Mouse (Mus musculus) megakaryocyte-erythroid progenitor cell, adult 5-6 weeks (primary cell): ENCODE measurements around the gene Sfxn1. TPM values are rescaled to one million over a fixed set of nuclear protein-coding genes. Genes with fewer than 3 reads are reported as not detected.

Experiments
- ATAC-seq: replicated peaks from 2 replicates; pipeline ENCODE4 v1.8.0; 2016; ENCODE audit warnings: mild to moderate bottlenecking, inconsistent platforms; ENCODE audit not compliant: severe bottlenecking, poor library complexity, low FRiP score, low TSS enrichment
- total RNA-seq, 2 experiments: library from RNA; stranded (forward) in 1 of 2; stranded (reverse) in 1 of 2; fragments of 200-1000, 215-1000 nt in 1 of 2; fragments of >200 nt in 1 of 2; fragmentation: Nextera tagmentation in 1 of 2; gene quantifications; 2 replicates each; pipeline ENCODE4 v1.2.3; 2014 to 2017

Gene Sfxn1
- total RNA-seq (2014; fragmentation: Nextera tagmentation) = 178 and 185 TPM in 2 replicates
- total RNA-seq (2017) = 111 and 153 TPM in 2 replicates

DNA sequence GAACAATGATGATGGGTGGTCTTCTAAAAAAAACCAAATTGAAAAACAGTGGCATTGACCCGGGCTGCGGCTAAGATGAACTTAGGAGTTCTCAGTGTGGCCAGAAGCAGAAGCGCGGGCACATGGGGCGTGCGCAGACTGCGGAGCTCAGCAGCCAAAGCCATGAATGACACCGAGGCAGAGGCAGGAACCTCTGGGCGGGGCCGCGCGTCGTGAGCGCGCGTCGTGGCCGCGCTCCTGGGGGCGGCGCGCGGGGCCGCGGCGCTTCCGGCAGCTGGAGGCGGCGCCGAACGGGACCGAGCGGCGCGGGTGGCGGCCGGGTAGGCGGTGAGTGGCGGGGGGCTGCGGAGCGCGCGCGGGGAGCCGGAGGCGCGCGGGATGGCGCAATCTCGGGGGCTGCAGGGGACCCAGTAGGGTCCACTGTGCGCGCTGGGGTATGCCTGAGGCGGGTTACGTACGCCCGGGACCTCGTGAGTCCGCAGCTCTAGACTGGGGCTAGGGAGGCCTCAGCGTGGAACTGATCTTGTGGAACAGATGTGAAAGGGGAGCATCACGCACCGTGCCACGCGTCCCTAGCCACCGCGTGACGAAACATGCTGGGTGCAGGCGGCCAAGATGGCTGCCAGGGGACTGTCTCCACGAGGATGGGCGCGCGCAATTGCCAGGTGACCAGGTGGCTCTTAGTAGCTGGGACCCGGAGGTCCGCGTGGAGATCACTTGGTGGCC is at the start of gene Sfxn1:
Gene Sfxn1, plus strand, starts transcription at position 264 of the 726 bp plus-strand sequence.
- peak; percentile 72 for ATAC-seq

DNA sequence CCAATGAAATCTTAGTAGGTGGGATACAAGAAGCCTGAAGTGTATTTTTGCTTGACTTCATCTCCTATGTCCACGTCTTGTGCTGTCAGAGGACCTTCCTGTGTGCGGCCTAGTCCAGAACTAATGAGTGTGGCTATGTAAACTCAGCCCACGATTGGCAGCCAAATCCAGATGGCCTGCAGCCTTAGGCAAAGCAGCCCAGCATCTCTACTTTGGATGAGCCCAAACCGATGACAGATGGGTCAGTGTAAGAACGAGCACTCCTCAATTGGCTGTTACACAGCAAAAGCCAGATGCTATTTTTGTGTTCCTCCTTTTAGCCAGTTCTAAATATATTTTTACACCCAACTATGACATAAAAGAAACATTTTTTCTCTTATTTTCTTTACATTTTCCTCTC is 48.4 kb upstream of the Sfxn1 start:
- ATAC-seq = no peak

DNA sequence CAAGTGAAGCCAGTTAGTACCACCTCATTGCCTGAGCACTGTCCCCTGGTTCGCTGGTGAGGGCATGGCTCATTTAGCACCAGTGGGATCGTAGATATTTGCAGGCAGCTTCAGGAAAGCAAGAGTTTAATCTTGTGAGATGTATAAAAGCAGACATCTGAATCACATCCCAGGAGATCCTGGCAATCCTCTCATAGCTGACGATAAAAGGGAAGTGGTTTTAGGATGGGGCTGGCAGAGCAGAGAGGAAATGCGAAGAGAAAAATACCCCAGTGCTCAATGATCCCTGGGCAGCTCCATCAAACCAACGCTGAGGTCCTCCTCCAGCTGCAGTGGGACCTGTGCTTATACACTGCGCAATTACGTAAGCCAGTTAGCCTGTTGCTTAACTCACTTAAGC is 44.6 kb upstream of the Sfxn1 start:
- no peak for ATAC-seq

DNA sequence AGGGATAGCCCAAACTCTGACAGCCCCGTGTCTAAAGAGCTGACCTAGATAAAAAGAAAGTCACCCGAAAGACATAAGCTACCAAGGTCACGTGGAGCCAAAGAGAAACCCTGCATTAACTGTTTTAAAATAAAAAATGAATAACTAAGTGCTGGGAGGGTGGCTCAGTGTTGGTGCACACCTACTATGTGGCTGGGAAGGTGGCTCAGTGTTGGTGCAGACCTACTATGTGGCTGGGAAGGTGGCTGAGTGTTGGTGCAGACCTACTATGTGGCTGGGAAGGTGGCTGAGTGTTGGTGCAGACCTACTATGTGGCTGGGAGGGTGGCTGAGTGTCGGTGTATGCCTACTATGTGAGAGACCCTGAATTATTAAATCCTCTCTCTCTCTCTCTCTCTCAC is 38.0 kb upstream of the Sfxn1 start:
- ATAC-seq = no peak

DNA sequence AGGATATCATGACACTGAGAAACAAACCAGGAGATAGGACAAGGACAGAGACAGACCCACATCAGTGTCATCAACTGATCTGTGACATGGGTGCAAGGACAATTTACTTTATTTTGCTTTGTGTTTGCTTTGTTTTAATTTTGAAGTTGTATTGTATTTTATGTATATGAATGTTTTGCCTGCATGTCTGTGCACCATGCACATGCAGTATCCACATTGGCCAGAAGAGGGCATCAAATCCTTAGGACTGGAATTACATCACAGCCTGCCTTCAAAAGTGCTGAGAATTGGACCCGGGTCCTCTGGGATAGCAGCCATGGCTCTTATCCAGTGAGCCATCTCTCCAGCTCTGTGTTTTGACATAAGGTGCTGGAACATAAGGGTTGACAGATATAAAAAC is 36.1 kb upstream of the Sfxn1 start:
- ATAC-seq = no peak

DNA sequence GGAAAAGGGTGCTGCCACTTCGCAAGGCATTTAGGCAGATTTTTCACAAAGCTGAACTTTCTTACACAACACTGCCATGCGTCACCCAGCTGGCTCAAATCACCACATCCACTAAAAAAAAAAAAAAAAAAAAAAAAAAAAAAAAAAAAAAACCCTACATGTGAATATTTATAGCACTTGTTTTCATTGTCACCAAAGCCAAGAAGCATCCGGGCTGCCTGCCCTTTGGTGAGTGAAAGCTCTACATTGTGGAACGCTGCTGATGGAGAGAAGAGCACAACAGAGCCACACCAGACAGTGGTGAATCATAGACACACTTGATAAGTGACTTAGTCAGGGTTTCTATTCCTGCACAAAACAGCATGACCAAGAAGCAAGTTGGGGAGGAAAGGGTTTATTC is 33.7 kb upstream of the Sfxn1 start:
- no peak for ATAC-seq

DNA sequence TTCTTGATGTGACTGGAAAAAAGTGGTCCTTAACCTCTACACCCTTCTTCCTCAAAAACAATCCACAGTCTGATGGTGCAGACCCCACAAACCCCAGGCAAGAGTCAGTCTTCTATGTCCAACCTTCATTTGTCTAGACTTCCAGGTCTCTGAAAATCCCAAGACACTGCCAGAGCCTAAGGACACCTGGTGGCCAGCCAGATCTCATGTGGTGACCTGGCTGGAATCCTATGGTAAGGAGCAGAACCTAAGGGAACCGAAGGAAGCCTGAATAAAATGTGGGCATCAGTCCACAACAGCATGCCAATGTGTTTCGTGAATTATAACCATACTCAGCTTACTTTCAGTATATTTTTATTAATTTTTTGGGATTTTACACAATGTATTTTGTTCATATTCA is 31.4 kb upstream of the Sfxn1 start:
- ATAC-seq = no peak

DNA sequence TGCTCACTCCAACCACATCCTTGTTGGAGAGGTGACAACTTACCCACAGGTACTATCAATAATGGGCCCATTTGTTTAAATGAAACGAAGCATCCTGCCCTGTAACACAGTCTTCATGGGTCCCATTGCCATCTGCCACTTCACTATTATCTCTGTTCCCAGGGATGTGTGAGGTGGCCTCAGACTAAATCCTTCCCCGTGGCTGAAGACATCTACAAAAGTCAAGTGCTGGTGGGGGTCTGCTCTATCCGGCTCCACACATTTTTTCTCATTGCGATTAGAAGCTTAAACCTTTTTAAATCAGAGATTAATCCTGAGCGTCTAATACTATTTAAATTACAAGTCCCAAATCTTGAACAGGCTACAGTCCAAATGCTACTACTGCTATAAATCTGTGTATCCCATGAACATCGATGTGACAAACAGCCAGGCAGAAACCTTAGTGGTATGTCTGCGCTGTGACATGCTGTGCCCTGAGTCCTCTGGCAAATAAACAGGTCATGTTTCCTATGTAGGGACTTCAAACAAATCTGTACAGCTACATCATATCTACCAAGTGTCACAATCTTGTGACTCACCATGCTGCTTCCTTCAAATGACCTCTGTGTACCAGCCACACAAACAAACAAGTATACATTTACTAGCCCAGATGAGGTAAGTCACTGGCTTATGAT is 22.9 kb upstream of the Sfxn1 start:
- no peak for ATAC-seq

DNA sequence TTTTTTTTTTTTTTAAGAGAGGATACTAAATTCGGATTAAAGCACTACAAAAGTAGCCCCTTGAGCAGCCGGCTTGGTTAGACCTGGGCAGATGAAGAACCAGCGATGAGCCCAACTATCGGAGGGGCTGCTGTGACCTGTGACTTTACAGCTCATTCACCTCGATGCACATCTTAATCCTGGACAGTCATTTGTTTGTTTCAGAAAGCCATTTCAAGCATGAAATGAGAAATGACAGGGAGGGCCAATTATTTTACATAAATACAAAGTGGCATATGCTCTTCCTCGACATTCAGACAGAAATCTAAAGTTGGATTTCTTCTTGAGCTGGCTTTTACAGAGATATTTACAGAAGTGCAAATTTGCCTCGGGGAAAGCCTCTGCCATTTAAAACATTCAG is 20.0 kb upstream of the Sfxn1 start:
- ATAC-seq = no peak

DNA sequence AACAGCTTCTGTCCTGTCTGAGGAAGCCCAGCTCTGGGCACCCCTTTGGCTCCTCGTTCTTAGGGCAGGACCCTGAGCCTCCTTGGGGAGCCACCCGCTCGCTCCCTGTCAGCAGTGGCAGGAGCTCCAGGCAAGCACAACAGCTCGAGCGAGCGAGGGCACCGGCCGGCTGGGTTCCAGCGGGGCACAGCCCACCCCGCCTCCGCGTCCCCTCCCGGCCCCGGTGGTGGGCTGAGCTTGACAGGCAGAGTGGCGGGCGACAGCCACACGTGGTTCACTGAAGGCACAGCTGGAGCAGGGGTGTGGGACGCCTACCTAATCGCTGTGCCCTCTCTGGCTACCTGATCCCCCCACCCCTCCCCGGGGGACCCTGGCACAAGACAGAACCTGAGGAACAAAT is 16.7 kb upstream of the Sfxn1 start:
- ATAC-seq = no peak

DNA sequence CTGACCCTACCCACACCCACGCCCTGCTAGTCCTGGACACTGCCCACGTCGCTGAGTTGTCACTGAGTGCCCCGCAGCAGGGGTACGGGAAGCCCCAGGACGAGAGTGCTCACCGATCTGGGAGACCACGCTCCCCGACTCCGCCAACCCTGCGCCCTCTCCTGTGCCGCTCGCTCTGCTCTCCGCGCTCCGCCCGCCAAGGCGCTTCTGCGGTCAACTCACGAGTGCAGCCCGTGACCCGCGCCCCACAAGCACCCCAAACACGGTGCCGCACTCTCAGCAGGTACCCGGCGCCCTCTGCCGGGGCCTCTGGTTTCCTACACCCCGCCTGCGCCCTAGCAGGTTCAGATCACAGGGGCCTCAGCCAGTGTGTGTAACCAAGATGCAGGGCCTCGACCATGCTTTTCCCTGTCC is 16.2 kb upstream of the Sfxn1 start, which contains the start of gene Drd1:
Gene Drd1, minus strand, starts transcription at position 258 of the 414 bp plus-strand sequence.
- ATAC-seq = peak; percentile 96

DNA sequence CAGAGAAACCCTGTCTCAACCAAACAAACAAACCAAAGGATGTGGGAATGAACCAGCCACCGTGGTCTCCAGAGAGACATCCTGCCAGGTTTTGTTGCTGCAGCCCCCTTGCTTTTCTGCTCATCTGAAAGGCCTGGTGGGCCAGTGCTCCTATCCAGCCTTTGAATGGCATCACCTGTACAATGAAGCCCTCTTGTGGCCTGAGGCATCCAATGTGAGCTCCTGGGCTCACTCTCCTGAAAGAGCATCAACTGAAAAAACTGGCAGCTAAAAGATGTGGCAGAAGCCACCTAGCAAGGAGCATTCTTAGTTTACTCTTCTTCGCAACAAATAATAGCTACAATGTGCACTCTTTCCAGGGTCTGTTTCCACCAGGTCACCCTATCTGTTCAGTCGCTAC is 9.6 kb upstream of the Sfxn1 start:
- no peak for ATAC-seq

DNA sequence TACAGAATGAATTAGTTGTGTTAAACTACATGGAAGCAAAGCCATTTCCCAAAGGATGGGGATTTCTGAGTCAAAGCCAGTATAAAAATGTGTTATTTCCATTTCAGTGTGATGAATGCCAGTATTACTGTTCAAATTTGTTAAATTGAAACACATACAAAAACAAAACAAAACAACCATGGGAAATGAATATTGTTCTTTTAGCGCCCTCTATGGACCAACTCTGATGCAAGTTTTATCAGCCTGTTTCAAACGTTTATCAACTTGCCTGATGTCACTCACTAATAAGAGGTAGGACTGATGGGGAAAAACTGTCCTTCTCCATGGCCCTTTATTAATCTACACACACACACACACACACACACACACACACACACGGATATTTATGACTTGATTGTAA is 8.4 kb upstream of the Sfxn1 start:
- no peak for ATAC-seq

DNA sequence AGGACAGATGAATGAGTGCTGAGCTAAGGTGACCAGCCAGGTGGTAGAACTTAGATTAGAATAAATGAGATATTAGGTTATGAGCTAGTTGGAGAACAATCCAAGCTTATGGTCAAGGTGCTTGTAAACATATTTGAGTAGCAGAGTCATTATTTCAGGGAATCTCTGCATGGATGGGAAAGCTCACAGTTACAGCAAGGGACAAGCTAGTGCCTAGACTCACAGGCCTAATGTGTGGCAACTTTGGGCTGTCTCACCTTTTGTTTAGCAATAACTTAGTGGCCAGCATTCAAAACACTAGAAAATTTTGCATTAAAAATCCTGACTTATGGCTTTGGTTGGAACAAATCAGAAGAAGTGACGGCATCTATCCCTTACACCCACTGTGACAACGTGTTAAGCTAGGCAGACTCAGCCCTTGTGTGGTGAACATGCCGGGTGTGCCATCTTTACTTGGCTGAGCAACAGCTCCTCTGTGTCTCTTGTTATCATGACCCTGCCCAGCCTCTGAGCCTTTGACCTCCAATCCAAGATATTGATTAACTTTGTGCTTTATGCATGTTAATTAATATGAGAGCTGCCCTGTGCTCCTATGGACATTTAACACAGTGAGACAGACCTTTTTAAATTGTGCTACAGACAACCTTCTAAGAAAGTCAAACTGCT is 5.5 kb upstream of the Sfxn1 start:
- no peak for ATAC-seq

DNA sequence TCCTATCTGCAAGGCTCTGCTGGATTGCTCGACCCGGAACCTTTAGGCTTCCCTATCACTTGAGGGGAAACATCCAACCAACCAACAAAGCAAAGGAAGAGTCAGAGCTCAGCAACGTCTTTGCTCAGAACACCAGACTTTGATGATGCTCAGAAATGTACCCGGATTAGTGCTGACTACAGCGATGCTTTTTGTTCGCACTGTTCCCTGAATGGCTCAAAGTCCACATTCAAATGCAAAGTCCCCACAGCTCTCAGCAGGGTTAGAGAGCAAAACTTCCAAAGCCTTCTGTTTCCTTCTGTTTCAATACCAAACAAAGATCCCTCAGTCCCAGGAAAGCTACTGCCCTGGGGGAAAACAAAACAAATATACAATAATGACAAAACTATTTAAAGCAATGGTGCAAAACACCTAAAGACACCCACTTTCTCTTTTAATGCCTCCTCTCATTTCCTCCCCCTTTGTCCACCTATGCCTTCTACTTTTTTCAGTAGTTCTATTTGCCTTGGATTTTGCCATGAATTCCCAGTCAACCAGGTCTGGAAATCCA is 4.0 kb upstream of the Sfxn1 start:
- ATAC-seq = no peak

DNA sequence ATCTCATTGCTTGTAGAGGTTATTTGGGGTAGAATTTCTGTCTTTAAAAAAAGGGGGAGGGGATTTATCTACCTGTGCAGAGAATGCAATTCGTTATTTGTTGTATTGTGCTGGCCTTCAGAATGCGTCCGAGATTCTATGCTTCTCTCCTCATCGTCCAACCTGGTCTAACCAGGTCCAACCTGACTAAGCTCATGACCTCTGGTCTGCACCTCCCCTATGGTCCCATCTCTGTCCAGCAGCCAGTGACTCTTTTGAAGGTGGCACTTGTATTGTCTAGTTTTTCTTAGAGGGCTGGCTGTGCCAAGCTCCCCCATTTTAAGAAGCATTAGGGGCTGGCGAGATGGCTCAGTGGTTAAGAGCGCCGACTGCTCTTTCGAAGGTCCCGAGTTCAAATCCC is 658 bp upstream of the Sfxn1 start:
- no peak for ATAC-seq

DNA sequence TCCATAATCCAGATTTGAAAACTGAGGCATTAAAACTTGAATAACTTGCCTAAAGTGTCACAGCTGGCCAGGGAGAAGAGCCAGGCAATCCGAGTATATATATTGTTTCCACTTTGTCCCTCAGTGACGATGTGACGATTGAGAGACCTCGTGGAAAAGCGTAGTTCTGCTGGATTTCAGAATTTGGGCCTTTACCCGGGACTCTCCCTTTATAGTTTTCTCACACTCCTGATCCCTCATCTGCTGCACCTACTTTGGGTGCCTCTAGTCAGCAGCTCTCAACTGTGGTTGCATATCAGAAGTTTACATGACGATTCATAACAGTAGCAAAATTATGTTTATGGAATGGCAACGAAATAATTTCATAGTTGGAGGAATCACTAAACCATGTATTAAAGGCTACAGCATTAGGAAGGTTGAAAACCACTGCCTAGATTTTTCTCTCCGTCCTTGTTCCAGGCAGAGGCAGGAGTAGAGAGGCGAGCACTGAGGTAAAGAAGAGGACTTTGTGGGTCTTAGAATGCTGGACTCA is 923 bp downstream of the Sfxn1 start:
- no peak for ATAC-seq

DNA sequence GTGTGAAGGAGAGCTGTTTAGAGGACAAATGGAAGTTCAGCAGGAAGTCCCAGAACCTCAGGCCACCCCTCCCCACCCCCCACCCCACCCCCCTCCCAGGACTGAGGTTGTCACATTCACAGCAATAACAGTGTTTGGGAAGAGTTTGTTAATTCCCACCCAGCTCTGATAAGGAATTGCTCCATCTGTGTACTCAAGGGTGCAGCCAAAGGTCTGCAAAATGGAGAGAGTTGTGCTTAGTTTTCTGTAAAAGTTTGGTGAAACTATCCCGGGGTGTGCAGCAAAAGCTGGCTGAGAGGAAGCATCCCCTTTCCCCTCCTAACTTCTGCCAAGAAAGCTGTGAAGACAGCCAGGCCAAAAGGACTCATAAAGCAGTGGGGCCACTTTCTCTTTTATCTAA is 1.4 kb downstream of the Sfxn1 start:
- no peak for ATAC-seq

DNA sequence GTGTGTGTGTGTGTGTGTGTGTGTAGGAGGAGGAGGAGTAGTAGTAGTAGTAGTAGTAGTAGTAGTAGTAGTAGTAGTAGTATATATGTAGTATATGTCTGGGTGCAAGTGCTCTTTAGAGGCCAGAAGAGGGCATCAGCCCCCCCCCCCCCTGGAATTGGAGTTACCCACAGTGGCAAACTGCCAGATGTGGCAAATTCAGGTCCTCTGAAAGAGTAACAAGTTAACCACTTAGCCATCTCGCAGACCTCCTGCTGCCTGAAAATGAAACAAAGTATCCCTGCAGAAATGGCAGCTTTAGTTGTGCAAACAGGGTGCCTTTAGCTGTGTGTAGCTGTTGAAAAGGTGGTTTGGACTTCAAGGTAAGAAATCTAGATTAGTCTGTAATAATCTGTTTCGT is 1.8 kb downstream of the Sfxn1 start:
- no peak for ATAC-seq

DNA sequence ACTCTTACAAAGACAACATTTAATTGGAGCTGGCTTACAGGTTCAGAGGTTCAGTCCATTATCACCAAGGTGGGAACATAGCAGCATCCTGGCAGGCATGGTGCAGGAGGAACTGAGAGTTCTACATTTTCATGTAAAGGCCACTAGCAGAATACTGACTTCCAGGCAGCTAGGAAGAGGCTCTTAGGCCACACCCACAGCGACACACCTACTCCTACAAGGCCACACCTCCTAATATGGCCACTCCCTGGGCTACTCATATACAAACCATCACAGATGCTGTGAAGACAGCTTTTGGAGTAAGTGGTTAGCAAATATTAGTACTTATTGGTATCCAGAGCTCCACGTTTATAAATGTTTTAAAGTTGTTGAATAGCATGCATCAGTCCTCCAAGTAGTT is 3.7 kb downstream of the Sfxn1 start:
- ATAC-seq = no peak
